Comparison of ENCODE assay signal across 10 mouse cellular contexts in genomic region chr1:64081791-64082190, GRCm38 (mm10).
"Had no signal": no experiment of that assay in that cellular context is flagged by ENCODE, and none has a peak within 500 bp of the region (broad histone marks: within the 10 kb centered on the region; RNA-seq: fewer than 3 reads in every experiment).

No protein-coding gene starts in this region.

- H3K4me1 ChIP-seq: stomach, embryonic 15.5 days had no signal

- H3K9ac ChIP-seq: limb, embryonic 13.5 days; lung, embryonic 15.5 days; midbrain, embryonic 13.5 days; stomach, embryonic 15.5 days had no signal

- H3K4me3 ChIP-seq: limb, embryonic 13.5 days; lung, embryonic 15.5 days; midbrain, embryonic 13.5 days; stomach, embryonic 15.5 days had no signal

- H3K27ac ChIP-seq: limb, embryonic 13.5 days; lung, embryonic 15.5 days; midbrain, embryonic 13.5 days; stomach, embryonic 15.5 days had no signal

- H3K9me3 ChIP-seq: limb, embryonic 13.5 days; lung, embryonic 15.5 days; midbrain, embryonic 13.5 days; stomach, embryonic 15.5 days had no signal

- DNase-seq: kidney, adult 8-10 months; kidney, postnatal 25 days; layer of hippocampus, adult 9-11 months; layer of hippocampus, postnatal 36 days; left cerebral cortex, postnatal 4 days; thymus, postnatal 36 days had no signal

- ATAC-seq: midbrain, embryonic 13.5 days had no signal

- H3K4me2 ChIP-seq: limb, embryonic 13.5 days; lung, embryonic 15.5 days; midbrain, embryonic 13.5 days; stomach, embryonic 15.5 days had no signal

- H3K27me3 ChIP-seq: limb, embryonic 13.5 days; lung, embryonic 15.5 days; midbrain, embryonic 13.5 days; stomach, embryonic 15.5 days had no signal
